Mouse (Mus musculus) lung, adult 2 months (tissue): ENCODE measurements around the gene Gm42906.

Experiments used
- CTCF ChIP-seq: fragments of 200-500 bp; IDR thresholded peaks from 2 replicates; pipeline ENCODE4 v1.5.1; 2011; ENCODE audit warnings: mild to moderate bottlenecking, low read length, control low read depth; ENCODE audit not compliant: insufficient read depth
- POLR2A ChIP-seq: fragments of 200-500 bp; IDR thresholded peaks from 2 replicates; pipeline ENCODE4 v1.6.1; 2011; ENCODE audit warnings: low read depth, mild to moderate bottlenecking, control low read depth, low read length, borderline replicate concordance; ENCODE audit errors: extremely low read depth

- TF ChIP-seq CTCF (no peak), POLR2A (no peak)
These were observed 226.7 kb downstream of the Gm42906 start for GRCm38 (mm10) chr5:151201220-151201619.
